Mouse (Mus musculus) kidney, adult 8-10 months (tissue): ENCODE measurements around the gene Mgmt.

Experiments used
- DNase-seq, 2 experiments: peaks; one replicate each; pipeline ENCODE4 v3.0.0; 2022

The Mgmt gene

GRCm38 (mm10) chr7:136894106-136894986 lies at the start of gene Mgmt:
Gene Mgmt, plus strand, starts transcription at chr7:136894614.
- peak; percentile 94 for DNase-seq

DNA sequence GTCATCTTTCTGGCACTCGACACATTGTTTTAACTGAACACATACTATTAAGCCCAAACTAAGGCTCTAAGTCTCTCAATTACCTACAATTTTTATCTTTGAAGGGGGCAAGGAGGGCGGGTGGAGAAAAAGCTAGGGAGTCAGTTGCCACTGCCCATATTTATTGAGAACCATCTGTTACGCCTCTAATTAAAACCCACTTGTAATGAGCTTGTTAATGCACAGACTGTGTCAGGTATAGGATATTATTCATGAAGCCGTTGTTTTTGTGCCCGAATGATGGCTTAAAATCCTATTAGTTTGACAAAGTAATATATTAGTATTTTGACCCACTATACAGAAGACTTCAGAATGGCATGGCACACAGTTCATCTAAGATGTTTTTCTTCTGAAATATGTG lies 49.6 kb upstream of the Mgmt start:
- DNase-seq: no peak

GRCm38 (mm10) chr7:136845321-136845720 lies 49.1 kb upstream of the Mgmt start:
- DNase-seq: no peak

- DNase-seq: no peak
Measured at GRCm38 (mm10) chr7:136846086-136846620, 48.3 kb upstream of the Mgmt start.

- DNase-seq: no peak
Measured at GRCm38 (mm10) chr7:136847601-136848000, 46.8 kb upstream of the Mgmt start.

GRCm38 (mm10) chr7:136848761-136849160 lies 45.7 kb upstream of the Mgmt start:
- no peak for DNase-seq

DNA sequence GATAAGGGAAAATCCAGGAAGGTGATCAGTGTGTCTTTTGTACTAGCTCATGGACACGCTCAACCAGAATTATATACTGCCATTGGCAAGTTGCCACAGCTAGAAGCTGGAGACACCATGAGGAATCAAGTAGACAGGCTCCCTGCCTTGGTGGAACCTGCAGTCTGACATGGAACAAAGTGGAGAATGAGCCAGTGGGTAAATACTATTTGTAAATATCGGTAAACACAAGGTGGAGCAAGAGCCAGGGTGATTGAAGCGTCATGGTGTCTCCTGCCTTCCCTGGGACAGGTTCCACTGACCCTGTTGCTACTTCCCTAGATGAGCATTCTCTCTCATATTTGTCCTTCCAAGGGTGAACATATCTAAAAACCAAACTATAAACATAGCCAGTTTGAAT lies 44.6 kb upstream of the Mgmt start:
- DNase-seq: no peak

DNA sequence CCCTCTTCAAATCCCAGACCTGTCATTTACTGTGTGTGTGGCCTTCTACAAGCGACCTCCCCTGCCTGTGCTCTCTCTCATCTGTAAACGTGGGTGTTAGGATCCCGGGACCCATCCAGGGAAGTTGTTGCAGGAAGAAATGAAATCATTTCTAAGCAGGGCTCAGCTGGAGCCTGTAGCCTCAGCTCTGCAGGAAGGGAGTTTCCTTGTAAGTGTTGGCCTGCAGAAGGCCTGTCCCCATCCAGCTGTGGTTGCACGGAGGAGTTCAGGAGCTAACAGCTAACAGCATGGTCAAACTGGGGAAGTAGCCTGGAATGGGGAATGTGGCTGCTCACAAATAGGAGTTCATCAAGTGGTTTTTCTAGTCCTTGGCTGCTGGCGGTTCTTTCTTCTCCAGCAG lies 44.1 kb upstream of the Mgmt start:
- DNase-seq: no peak

- DNase-seq: no peak
Measured at GRCm38 (mm10) chr7:136851946-136852345, 42.5 kb upstream of the Mgmt start.

DNA sequence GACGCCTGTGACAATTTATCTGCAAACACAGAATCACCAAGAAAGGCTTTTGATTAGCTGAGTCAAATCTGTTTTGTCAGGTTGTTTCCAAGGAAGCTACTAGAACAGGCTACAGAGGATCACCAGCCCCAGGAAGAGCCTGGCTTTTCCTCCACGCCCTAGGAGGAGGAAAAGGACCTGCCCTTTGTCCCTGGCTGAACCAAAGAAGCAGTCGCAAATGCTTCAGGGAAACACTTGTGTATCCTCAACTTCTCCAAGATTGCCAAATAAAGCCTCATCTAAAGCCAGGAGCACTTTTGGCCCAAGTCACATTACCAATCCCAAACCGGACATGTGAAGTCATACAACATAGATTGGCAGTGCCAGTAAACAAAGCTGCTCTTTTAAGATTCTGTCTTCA lies 41.7 kb upstream of the Mgmt start:
- peak in 1 of 2 experiments; percentile 15 for DNase-seq

DNA sequence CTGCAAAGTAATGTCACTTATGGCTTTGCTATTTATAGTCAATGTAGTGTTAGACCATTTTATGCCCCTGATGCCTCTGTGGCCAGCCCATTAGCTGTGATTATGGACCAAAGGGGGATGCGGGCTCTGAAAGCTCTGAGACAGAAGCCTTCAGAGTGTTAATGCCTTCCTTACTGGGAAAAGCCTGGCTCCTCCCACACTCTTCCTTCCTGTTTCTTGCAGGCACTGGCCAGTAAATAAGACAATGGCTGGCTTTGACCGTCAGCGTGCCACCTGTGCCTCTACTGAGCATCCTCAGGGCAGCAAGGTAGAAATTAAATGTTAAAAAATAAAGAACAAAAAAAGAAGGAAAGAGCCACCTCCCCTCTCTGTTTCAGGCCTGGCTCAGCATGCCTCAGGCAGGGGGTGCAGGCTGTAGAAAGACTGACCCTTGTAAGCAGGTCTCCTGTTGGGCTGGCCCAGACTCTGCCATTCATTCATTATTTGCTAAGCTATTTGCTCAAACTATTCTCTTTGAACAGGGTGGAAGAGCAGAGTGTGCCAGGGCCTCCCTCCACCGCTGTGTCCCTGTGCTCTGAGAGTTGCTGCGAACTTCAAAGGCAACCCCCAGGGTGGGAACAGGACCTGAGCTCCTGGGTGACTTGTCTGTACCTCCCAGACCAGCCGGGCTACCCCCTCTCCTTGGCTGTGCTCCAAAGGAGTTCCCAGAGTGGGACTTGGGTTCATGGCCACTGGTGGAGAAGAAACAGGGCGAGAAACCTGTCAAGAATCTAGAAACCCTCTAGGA lies 29.5 kb upstream of the Mgmt start:
- no peak for DNase-seq

DNA sequence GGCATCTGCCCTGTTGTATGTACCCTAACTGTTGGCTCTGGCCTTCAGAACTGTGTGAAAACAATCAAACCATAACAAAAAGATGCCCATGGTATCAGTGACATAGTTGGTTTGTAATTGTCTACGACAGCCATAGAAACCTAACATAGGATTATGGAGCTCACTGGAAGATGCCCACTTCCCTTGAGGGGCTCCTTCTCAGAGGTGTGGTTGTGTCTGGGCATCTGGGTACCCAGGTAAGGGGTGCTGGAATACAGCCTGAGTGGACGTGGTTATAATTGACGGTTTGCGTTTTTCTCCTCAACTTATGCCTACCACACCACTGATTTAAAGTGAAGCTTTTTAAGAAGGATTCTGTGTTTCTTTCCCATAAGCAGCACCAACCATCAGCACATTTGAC lies 28.5 kb upstream of the Mgmt start:
- no peak for DNase-seq

GRCm38 (mm10) chr7:136866535-136866934 lies 27.9 kb upstream of the Mgmt start:
- no peak for DNase-seq

DNA sequence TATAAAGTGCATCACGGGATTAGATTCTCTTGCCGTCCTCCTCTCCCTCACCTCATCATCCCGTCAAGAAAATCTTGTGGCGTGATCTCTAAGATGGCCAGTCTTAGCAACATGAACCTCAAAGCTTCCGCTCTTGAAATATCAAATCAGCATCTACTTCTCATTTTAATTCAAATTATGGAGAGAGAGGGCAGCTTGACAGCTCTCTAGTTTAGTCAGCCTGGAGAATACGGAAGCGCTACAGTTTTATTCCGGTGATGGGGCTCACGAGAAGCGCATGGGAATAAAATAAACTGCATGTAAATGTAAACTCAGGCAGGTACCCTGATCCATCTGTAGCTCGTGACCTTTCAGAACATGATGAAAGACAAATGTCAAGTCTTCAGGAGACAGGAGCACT lies 22.9 kb upstream of the Mgmt start:
- DNase-seq: no peak

DNA sequence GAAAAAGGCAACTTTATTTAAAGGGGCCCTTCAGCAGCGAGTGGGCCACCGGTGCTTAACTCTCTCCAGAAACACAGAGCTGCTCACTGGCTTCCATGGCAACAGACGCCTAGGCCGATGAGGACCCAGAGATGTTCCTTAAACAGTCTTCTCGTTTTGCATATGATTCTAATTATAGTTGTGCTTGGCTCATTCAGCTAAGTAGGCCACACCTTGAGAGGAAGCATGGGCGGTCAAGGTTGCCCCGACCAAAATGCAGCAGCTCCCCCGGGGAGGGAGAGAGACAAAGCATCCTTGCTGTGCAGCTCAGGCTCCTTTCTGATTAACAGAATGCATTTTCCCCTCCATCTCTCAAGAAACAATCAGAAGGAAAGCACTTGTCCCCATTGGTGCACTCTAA lies 22.4 kb upstream of the Mgmt start:
- DNase-seq: no peak

GRCm38 (mm10) chr7:136874396-136874795 lies 20.0 kb upstream of the Mgmt start:
- DNase-seq: no peak

DNA sequence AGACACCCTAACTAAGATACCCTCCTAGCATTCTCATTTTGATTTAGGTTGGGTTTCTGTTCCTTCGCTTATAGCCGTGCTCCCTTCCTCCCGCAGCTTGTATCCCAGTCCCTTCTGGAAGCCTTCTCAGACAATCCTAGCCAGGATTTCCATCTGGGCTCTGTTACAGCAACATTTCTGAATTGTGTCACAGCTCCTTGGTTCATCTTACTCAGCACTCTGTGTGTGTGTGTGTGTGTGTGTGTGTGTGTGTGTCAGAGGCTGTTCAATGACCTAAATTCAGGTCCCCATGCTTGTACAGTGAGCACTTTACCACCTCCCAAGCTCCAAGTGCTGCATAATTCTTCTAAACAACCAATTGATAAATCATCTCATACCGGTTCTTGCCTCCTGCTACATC lies 14.0 kb upstream of the Mgmt start:
- DNase-seq: no peak

- no peak for DNase-seq
Measured at GRCm38 (mm10) chr7:136888161-136888560, 6.3 kb upstream of the Mgmt start.

DNA sequence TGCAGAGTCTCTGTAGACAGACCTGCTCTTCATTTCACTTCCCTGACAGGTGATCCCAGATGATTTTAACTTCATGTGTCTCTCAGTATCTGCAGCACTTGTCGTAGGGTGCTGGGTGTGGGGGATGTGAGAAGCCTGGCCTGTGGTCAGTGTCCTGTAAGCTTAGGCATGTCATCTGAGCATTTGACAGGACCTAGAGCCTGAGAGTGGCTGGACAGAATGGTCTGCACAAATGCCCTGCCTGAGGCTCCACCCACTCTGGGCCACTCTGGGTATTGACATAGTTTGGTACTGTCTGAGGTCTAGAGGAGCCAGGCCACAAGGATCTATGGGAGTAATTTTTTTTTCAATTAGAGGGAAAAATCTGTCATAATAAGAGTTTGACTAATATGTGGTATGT lies 942 bp downstream of the Mgmt start:
- no peak for DNase-seq

GRCm38 (mm10) chr7:136895851-136896250 lies 1.4 kb downstream of the Mgmt start:
- no peak for DNase-seq

DNA sequence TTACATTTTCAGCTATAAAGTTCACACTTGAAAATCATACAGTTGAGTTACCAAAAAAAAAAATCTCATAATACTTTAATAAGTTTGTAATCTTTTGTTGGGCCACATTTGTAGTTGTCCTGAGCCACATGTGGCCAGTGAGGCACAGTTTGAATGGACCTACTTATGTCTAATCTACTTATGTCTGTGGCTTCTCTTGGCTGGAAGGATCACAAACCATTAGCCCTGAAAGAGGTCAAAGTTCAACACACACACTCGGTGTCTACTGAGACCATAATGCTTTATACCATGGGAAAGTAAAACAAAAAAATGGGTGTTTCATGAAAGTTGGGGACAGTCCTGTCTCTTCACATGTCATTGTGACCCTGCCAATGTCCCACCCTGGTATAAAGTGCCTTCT lies 3.1 kb downstream of the Mgmt start:
- no peak for DNase-seq

DNA sequence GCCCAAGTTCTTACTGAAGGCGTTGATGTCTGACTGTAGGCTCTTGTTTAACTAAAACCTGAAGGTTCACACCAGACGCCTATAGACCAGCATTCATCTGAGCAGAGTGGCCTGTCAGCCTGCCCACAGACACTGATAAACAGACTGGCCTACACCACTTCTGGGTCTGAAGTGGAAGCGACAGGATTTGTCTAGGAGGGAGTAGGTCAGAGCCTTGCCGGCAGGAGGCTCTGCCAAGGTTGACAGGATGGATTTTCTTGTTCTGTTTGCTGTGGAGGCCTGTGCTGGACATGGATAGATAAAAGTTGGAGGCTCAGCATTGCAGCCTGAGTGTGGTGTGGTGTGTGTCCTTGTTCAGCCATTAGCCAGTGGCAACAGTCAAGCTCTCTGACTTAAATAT lies 3.6 kb downstream of the Mgmt start:
- DNase-seq: no peak

DNA sequence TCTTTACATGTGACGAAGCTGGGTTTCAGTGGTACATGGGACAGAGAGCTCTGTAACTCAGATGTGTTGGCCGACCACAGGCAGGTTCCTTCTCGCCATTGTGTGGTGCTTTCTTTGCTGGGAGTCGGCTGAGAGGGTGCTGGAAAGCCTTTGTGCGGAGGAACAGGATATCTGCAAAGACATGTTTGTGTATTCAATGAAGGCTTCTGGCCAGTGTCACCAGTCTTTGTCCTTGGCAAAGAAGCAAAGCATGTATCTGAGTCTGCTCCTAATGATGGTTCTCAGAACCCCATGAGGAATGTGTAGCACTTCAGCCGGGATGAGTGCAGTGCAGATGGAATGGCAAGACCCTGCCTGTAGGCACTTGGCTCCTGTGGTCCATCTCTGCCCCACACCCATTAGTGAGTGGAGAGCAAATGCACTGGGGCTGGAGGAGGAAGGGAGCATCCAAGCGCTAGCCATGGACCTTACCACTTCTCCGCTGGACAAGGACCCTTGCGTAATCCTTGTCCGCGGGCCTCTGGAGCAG lies 14.3 kb downstream of the Mgmt start:
- no peak for DNase-seq

GRCm38 (mm10) chr7:136912901-136913300 lies 18.5 kb downstream of the Mgmt start:
- peak; percentile 49 to 63 for DNase-seq
